Mouse (Mus musculus) R1 (cell line): Measurements from ENCODE around the gene Dexi.

Experiments used
- DNase-seq: peaks from one replicate; pipeline ENCODE4 v3.0.0-alpha.2; 2018; ENCODE audit warnings: low read depth, low spot score

The Dexi gene

DNA sequence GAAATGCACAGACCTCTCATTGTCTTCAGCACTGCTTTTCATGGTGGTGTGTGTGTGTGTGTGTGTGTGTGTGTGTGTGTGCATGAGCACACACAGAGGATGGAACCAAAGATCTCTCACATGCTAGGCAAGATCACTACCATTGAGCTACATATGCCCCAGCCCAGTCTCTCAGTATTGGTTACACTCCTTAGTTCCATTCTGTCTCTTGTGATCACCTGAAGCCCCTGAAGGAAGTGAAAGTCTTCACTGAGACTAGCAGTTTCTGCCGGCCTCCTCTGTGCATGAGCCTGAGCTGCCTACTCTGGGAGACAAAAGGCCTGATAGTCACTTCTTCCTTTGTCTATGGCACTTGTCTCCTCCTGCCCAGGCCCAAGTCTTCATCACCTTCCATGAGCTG, 43.7 kb downstream of the Dexi start:
- no peak for DNase-seq

DNA sequence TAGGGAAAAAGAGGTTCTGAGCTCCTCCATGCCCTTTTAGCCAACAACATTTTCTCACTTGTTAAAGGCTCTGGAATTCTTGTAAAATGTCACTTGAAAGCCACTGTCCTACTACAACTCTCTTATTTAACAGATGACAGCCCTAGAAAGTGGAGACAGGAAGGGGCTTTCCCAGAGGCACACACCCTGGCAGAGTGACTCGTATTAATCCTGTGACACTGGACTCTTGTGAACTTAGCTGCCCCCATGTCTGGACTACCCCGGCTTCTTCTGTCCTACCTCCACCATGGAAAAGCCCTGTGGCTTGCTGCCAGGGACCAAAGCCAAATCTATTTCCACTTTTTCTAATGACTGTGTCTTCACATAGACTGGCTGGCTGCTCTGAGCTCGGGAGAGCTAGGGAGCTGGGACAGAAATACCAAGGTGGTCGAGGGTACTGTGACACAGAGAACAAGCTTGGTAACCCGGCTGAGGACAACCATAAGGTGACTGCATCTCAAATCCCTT, 44.7 kb downstream of the Dexi start:
- no peak for DNase-seq

DNA sequence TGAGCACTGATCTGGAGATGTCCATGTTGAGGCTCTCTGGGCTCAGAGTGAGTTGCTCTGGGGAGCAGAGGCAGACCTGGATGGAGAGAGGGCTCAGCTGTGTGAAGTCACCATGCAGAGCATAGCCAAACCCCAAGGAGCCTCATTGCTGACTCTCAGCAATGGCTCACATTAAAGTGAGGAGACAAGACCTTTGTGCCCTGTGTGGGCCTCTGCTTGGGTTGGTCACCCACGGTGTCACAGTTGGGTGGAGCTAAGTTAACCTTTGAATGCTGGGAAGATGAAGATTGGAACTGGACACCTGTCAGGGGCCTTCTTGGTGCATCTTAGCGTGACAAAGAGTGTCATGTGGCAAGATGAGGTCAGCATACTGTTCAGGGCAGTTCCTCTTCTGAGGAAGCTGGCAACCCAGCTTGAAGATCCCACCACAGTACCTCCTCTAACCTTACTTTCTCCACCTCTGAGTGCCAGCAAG, 47.0 kb downstream of the Dexi start:
- DNase-seq = no peak

DNA sequence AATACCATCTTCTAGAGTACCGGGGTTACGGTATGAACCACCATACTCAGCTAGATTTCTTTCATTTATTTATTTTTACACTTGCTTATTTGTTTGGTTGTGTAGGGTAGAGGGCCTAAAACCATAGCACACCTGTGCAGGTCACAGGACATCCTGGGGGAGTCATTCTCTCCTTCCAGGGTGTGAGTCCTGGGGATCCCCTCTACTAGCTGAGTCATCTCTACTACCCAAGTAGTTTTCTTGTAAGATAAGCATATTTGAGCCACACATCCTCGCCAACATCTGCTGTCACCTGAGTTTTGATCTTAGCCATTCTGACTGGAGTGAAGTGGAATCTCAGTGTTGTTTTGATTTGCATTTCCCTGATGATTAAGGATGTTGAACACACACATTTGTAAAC, 50.3 kb downstream of the Dexi start:
- DNase-seq = no peak

DNA sequence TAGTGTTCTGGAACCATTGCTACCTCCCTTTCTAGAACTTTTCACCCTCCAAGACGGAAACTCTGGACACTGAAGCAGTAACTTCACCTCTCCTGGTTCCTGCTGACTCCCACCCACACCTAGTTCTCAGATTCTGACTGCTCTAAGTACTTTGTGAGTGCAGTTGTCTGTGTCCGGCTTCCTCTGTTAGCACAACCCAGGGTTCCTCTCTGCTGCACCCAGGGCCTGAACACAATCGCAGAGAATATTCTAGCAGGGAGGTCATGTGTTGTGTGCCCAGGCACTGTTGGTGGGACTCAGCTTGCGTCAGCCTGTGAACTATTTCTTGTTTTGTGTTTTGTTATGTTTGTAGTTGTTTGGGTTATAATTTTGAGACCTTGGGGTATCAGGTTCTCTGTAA, 51.1 kb downstream of the Dexi start:
- DNase-seq = no peak

DNA sequence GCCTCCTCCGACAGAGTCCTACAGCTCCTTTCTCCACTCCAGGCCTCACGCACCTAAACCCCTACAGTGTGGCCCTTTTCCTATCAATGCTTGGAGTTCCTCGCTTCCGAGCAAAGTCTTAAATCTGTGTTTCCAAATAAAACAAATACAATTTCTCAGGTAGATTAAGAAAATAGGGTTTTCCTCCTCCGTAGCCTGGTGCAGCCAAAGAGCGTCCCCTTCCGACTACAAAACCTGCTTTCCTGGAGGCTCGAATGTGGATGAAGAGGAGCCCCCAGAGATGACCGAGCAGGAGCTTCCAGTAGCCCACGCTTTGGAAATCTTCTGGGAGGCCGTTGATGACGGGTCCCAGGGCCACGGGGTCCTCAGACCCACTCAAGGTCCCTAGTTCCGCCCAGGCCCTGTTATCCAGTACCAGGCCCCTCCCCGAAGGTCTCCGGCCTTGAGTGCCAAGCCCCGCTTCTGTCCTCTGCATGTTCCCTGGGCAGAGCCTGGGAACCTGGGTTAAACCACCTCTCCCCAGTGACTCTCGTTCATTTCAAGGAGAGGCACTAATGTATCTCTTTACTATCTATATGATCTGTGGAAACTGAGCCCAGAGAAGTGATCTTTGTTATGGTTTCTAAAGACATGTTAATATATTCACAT, 52.2 kb downstream of the Dexi start:
- no peak for DNase-seq

DNA sequence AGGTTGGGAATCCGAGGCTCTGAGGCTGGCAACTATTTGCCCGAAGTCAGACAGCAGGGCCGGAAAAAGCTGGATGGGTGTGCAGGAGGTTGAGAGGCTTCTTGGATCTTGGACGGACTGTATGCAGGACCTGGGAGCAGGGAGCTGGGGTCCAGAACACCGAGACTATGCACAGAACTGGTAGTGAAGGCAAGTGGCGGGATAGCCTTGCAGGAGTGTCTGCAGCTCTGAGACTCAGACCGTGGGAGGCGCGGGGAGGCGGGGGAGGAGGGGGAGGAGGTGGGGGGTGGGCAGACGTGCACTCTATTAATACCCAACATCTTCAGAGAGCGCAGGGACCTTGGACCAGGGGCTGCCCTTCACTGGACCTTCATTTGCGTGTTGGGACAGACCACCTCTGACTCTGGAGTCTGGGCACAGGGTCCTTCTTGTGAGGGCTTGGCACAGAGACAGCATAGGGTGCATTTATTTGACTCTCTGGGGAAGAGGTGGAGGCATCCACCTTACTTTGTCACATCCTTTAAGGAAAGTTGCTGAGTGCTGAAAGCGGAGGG, 52.9 kb downstream of the Dexi start:
- no peak for DNase-seq

DNA sequence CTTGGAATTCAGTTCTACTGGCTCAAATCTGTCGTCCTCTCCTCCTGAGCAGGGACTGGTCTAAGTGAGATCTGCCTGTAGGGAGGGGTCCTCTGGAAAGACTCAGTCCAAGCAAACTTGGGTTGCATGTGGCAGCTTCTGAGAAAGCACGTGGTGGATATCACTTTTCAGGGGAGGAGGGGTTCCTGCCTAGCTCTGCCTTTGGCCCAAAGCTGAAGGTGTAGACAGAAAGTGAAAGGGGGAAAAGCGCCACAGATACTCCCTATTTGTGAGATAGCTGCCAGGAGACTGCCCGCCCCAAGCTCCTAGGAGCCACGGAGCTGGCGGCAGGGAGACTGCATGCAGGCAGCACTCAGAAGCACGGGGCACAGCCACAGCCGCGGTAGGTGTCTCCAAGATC, 53.4 kb downstream of the Dexi start:
- peak; percentile 28 for DNase-seq

DNA sequence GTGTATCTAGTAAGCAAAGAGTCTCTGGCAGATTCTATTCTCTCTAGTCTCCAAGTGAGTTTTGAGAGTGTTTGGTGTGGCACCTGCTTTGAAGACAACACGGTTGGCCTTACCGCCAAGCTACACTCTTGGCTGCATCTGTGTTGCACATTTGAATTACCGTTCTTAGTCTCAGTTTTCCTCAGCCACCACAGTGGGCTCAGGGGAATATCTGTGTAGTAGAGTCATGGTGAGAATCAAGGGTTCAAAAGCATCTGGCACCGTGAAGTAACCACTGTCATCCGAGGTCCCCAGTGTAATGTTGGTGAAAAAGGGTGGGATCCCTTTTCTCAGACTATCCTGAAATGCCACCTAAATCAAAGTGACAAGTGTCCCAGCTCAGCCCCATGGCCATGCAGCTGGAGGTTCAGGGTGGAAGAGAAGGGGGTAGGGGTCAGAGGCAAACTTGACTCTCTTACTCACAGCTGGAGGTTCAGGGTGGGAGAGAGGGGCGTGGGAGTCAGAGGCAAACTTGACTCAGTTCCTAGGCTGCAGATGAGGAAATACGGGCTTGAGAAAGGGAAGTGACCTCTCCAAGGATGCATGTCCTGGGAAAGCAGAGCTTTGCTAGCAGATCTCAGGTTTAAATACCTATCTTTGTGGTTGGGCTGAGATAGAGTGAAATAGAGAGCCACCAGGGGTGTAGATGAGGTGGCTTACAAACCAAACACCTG, 53.9 kb downstream of the Dexi start:
- no peak for DNase-seq

DNA sequence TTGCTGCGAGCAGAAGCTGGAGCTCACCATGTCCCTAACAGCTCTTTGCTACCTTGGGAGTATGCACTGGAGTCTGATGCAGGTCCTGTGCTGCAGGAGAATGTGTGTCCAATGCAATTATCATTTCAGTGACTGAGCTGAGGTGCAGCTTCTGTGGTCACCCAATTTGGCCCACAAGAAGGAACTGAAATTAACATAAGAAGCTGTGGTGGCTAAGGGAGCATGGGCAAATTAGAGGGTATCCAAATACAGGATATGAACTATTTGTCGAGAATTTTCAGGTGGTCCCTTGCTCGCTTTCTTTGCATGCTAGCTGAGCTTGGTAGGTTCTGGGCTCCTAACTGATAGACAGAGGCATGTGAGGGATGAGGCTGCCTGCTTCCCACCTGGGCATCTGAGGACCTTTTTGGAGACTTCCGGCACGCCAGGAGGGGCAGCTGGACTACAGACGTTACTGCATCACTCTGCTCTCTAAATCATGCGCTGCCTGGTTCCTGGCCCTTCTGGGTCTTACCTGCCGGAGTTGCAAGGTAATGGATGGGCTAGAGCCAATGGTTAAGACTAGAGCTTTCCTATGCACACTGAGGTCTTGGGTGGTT, 54.9 kb downstream of the Dexi start:
- no peak for DNase-seq

DNA sequence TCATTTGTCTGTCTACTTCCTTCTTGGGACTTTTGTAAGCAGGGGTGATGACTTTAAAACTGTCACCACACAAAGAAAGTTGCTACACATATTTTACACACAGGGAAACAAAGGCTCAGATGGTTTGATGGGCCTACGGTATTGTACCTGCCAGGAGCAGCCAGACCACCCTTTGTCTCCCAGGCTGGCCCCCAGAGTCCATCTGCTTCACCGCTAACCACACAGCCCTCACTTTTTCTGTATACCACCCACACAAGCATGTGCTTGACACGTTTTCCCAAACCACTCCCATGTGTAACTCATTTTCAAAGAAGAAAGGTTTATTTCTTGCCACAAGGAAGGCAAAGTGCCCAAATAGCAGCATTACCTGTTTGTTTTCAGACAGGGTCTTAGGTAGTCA, 55.9 kb downstream of the Dexi start:
- no peak for DNase-seq

DNA sequence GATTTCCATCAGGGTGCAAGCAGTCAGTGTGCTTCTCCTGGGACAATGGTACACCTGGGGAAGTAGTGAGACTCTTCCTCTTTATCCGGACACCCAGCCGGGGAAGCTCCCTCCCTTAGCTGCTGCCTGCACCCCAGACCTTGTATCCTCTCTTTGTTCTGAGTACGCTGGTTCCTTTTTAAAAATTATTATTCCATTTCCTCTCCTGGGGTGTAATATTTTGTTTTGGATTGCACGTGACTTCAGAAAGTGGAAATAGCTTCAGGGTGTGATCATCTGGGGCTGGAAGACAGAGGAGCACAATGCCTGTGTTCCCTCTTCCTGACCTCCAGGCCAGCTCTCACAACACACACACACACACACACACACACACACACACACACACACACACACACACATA, 60.5 kb downstream of the Dexi start:
- no peak for DNase-seq

DNA sequence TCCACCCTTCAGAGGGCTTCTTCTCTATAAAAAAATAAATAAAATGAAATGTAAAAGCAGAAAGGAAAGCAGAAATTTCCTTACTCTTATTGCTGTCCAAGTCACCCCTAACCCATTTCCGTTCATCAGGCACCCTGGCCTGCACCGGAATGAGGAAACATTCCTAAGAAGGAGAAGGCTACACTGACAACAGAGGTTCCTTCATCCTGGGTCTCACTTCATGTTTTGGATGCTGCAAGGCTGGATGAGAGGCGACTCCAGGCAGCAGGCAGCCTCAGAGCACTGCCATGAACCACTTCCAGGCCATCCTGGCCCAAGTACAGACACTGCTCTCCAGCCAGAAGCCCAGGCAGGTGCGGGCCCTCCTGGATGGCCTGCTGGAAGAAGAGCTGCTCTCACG, 63.0 kb downstream of the Dexi start, which contains the start of gene Ciita:
Gene Ciita, plus strand, starts transcription at position 203 of the 400 bp plus-strand sequence.
- no peak for DNase-seq

DNA sequence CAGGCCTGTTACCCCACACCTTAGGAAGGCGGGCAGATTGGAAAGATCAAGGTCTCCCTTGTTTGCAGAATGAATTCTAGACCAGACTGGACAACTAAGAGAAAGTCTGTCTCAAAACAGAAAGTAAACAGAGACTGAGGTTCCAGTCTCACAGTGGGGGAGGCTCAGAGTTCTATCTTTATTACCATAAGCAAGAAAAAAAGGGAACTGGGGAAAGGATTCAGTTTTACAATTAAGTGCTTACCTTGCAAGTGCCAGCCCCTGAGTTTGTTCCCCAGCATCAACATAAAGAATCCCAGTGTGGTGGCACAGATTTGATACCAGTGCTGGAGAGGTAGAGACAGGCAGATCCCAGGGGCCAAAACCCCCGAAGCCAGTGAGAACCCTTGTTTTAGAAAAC, 66.9 kb downstream of the Dexi start:
- DNase-seq = no peak

DNA sequence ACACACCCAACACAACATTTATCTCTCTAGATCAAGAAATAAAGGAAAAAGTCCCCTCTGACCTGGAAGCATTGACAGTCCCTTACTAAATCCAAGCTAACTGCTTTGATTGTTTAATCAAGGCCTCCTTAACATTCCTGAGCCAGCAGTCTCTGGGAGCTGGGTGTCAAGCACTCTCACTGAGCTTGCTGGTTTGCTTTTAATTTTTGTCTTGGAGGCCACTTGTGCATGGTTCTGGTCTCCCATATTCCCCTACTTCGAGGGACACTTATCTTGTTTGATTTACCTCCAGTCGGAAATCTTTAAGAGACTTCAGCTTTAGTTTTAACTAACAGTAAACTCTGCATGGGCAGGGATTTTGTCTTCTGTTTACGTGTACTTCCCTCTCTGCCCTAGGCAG, 67.9 kb downstream of the Dexi start:
- no peak for DNase-seq

DNA sequence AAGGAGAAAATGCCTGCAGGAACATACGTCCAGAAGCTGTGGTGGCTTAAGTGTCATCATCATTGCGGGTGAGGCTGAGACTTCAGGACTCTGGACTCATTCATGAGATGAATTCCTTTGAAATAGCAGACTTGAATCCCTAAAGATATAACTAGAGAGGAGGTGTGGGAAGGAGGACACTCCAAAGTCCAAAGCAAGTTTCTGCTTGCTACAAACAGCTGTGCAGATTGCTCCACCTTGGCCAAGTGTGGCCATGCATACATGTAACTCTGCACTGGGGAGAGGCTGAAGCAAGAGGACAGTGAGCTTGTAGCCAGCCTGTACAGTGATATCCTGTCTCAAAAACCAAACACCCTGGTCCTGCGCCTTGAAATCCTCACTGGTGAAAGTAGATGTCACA, 70.9 kb downstream of the Dexi start:
- no peak for DNase-seq

DNA sequence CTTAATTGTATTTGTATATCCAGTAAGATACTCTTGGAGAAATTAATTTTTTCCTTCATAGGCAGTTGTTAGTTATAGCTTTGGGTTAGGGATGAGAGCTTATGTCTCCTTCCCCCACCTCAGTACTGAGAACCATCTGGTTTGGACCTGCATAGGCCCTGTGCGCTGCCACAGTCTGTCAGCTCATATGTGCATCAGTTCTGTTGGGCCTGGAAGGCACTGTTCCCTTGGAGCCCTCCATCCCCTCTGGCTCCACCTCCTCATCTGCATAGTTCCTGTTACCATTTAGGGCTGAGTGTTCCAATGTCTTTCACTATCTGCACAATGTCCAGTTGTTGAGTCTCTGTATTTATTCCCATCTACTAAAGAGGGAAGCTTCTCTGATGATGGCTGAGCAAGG, 74.7 kb downstream of the Dexi start:
- peak; percentile 66 for DNase-seq

DNA sequence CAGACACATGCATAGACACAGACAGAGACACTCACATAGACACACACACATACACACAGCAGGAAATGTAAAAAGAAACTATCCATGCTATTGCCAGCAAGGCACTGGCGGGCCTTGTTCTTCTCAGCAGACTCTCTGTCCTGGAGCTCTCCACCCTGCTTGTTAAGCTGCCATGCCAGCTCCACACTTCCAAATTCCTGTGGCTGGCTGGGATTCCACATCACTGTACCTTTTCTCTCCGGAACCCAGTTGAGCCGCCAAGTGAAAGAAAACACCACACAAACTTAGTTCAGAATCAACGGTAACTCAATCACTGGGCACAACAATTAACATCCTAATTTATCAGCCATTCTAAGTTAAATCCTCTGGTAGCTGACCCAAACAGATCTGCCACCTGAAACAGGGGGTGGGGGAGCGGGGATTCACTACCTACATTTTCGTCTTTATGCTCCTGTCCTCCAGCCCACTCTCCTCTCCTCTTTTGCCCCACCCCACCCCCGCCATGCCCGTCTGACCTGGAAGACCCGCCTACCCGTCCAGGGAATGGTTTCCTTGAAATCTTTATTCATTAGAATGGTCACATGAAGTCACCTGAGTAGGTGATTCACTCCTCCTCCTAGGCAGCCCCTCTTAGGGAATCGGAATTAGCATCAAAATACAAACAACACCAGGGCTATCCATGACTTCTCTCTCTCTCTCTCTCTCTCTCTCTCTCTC, 75.3 kb downstream of the Dexi start:
- DNase-seq = peak; percentile 94

DNA sequence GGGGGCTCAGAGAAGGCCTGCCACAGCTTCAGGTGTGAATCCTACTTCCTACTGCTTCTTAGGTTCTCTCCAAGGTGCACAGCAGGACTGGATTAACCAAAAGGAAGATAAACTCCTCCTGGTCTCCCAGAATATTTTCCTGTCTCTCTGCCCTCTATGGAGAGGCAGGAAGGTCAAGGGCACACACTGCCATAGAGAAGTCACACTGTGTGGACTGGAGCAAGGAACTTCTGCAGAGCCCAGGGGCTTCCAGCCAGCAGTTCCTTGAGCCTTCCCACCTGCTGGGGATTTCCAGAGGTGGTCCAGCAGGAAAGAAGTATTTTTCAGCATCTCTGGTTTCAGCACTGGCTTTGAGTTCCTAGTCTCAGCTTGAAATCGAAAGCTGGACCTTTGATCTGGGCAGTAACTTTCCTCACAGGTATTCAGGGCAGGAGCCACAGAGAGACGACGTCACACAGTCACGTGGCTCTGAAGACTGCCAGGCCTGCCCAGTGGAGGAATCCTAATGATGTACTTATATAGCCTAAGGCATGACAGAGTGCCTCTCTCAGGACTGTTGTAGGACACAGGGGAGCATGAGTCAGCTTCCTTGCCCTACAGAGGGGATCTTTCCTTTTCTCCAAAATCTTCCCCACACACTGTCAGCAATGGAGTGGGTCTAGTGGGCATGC, 77.7 kb downstream of the Dexi start:
- peak; percentile 45 for DNase-seq

DNA sequence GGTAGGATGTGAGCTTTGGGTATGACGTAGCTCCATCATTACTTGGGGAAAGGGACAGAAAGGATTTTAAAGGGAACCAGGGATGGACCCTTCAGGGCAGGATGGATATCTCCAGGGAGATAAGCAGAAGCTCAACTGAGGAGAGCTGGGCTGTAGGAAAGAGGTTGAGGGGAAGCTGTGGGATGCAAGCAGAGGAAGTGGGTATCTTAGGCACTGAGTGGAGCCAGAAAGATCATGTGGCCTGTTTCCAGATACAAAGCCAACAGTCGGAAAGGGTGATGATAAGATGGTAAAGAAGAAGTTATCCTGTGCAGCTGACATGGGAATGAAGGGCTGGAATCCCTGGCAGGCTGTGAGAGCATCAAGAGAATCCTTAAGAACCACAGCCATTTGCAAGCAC, 81.7 kb downstream of the Dexi start:
- DNase-seq = no peak

DNA sequence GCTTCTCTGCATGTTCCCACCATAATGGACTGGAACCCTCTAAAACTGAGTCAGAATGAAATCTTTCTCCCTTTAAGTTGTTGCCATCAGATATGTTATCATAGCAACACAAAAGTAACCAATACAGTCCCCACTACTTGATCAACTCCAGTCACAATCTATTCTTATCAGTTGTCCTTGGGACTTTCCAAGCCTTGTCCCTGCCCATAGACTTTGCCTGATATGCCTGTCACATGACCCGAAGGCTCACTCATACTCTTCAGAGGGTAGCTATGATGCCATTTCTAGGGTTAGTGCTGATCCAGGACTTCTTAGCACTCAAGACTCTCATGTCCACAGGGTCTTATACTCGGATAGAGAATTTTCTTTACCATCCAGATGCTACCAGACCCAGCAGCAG, 82.7 kb downstream of the Dexi start:
- DNase-seq = no peak
